Mouse (Mus musculus) forebrain, embryonic 11.5 days (tissue): ENCODE data around the gene Olfr64. TPM values are rescaled to one million over a fixed set of nuclear protein-coding genes. Genes with fewer than 3 reads are reported as not detected.

Experiments
- ATAC-seq: fragments of 200-750 bp; cut with Nextera tagmentation; replicated peaks from 2 replicates; pipeline ENCODE4 v1.8.0; 2017; ENCODE audit warnings: moderate TSS enrichment; ENCODE audit not compliant: low FRiP score
- DNase-seq: peaks from one replicate; pipeline ENCODE4 v3.0.0-alpha.2; 2017; ENCODE audit warnings: low spot score
- H3K27ac ChIP-seq: fragments of 300-500 bp; sonication (generic); 2 replicates; pipeline ENCODE4 v1.5.1; 2014; ENCODE audit warnings: low read depth, low read length
- H3K27me3 ChIP-seq: fragments of 300-500 bp; sonication (generic); 2 replicates; pipeline ENCODE4 v1.6.1; 2014; ENCODE audit warnings: mild to moderate bottlenecking, low read length, mixed read lengths; ENCODE audit not compliant: control insufficient read depth, insufficient read depth
- H3K36me3 ChIP-seq: fragments of 300-500 bp; sonication (generic); 2 replicates; pipeline ENCODE4 v1.6.1; 2014; ENCODE audit warnings: mild to moderate bottlenecking, low read length, moderate library complexity, mixed read lengths; ENCODE audit not compliant: control insufficient read depth, insufficient read depth
- H3K4me1 ChIP-seq: fragments of 300-500 bp; sonication (generic); replicated peaks from 2 replicates; pipeline ENCODE4 v1.6.1; 2014; ENCODE audit warnings: low read length, mixed read lengths; ENCODE audit not compliant: control insufficient read depth, insufficient read depth
- H3K4me2 ChIP-seq: fragments of 300-500 bp; sonication (generic); 2 replicates; pipeline ENCODE4 v1.6.1; 2014; ENCODE audit warnings: low read depth, mild to moderate bottlenecking, low read length, moderate library complexity, mixed read lengths; ENCODE audit not compliant: severe bottlenecking
- H3K4me3 ChIP-seq: fragments of 300-500 bp; sonication (generic); 2 replicates; pipeline ENCODE4 v1.5.1; 2014; ENCODE audit warnings: low read depth, low read length
- H3K9ac ChIP-seq: fragments of 300-500 bp; sonication (generic); 2 replicates; pipeline ENCODE4 v1.6.1; 2014; ENCODE audit warnings: low read length
- H3K9me3 ChIP-seq: fragments of 300-500 bp; sonication (generic); 2 replicates; pipeline ENCODE4 v1.6.1; 2016; ENCODE audit warnings: low read length, mixed read lengths; ENCODE audit not compliant: control insufficient read depth
- WGBS: fragments of 180-500 bp; shearing (Covaris S2); extraction: QIAGEN DNeasy Blood & Tissue Kit; methylation state at CpG from one replicate; pipeline ENCODE4 v1.1.7; 2014; 5-methylcytosine and 5-hydroxymethylcytosine counted together
- polyA plus RNA-seq: library from polyadenylated mRNA; unstranded; fragments of >200 nt; fragmentation: Nextera tagmentation; extraction: Ambion mirVana; gene quantifications from 2 replicates; pipeline ENCODE4 v1.2.1, GENCODE M21; 2014

Olfr64 gene
- polyA plus RNA-seq, 1 experiment from 2014 or later, result not detected

- Histone ChIP-seq H3K9me3 (no peaks in the 10 kb centered on the region), H3K27me3 (no peaks in the 10 kb centered on the region), H3K27ac (no peak within 1 kb of the TSS), H3K36me3 (no peaks in the 10 kb centered on the region), H3K9ac (no peak within 1 kb of the TSS), H3K4me1 (no peaks in the 10 kb centered on the region), H3K4me3 (no peak within 1 kb of the TSS), H3K4me2 (no peak within 1 kb of the TSS)
- 66% methylated on average over 2 of the region's 2 CpGs for WGBS
- no peak for DNase-seq
- peak; percentile 33; the same call in 1 of the 2 replicates for ATAC-seq
Measured at GRCm38 (mm10) chr7:103853090-103853489, 41.2 kb downstream of the Olfr64 start, which contains the start of gene Hbb-y. TSS of gene Hbb-y (minus strand) at chr7:103853216.

GRCm38 (mm10) chr7:103844525-103845325 is 49.6 kb downstream of the Olfr64 start:
- no peaks in the 10 kb centered on the region for H3K27me3 ChIP-seq
- 47% methylated on average over 1 of the region's 2 CpGs for WGBS
- H3K9ac ChIP-seq, result no peak overlapping the region
- H3K4me1 ChIP-seq, result no peaks in the 10 kb centered on the region
- no peak overlapping the region for H3K27ac ChIP-seq
- no peaks in the 10 kb centered on the region for H3K36me3 ChIP-seq
- DNase-seq, result no peak
- no peak overlapping the region for H3K4me3 ChIP-seq
- ATAC-seq, result no peak
- no peaks in the 10 kb centered on the region for H3K9me3 ChIP-seq
- no peak overlapping the region for H3K4me2 ChIP-seq

- DNase-seq (no peak), ATAC-seq (no peak)
- H3K4me2 ChIP-seq, result no peak within 1 kb of the TSS
- no peaks in the 10 kb centered on the region for H3K36me3 ChIP-seq
- H3K27me3 ChIP-seq, result no peaks in the 10 kb centered on the region
- H3K4me3 ChIP-seq, result no peak within 1 kb of the TSS
- H3K9ac ChIP-seq, result no peak within 1 kb of the TSS
- no peaks in the 10 kb centered on the region for H3K4me1 ChIP-seq
- WGBS, result 71% methylated on average over 2 of the region's 2 CpGs
- H3K9me3 ChIP-seq, result no peaks in the 10 kb centered on the region
- H3K27ac ChIP-seq, result no peak within 1 kb of the TSS
Measured at GRCm38 (mm10) chr7:103843034-103843433, 51.3 kb downstream of the Olfr64 start, which contains the start of gene Hbb-bh1. TSS of gene Hbb-bh1 (minus strand) at chr7:103843164.

GRCm38 (mm10) chr7:103840268-103840667 is 54.0 kb downstream of the Olfr64 start, which contains the start of gene Hbb-bh2:
TSS of gene Hbb-bh2 (minus strand) at chr7:103840520.
- Histone ChIP-seq H3K9ac (no peak within 1 kb of the TSS), H3K4me3 (no peak within 1 kb of the TSS), H3K27ac (no peak within 1 kb of the TSS), H3K4me2 (no peak within 1 kb of the TSS), H3K36me3 (no peaks in the 10 kb centered on the region), H3K9me3 (no peaks in the 10 kb centered on the region), H3K4me1 (no peaks in the 10 kb centered on the region), H3K27me3 (no peaks in the 10 kb centered on the region)
- no peak for ATAC-seq
- DNase-seq, result no peak
- WGBS, result 75% methylated on average over 3 of the region's 3 CpGs

Other genes starting within 250 kb of the Olfr64 start
- gene Olfr623, start 230.8 kb downstream of the Olfr64 start, polyA plus RNA-seq, result not detected in 2 replicates
- not detected in 2 replicates for gene Olfr624, start 223.3 kb downstream of the Olfr64 start, polyA plus RNA-seq
- gene Olfr625-ps1, start 211.8 kb downstream of the Olfr64 start, polyA plus RNA-seq, result not detected in 2 replicates
- not detected in 2 replicates for gene Olfr243, start 179.8 kb downstream of the Olfr64 start, polyA plus RNA-seq
- gene Olfr628, start 164.1 kb downstream of the Olfr64 start, polyA plus RNA-seq, result not detected in 2 replicates
- not detected in 2 replicates for gene Olfr629, start 149.5 kb downstream of the Olfr64 start, polyA plus RNA-seq
- gene Olfr630, start 137.2 kb downstream of the Olfr64 start, polyA plus RNA-seq, result not detected in 2 replicates
- gene Olfr69, start 122.9 kb downstream of the Olfr64 start, polyA plus RNA-seq, result not detected in 2 replicates
- not detected in 2 replicates for gene Olfr68, start 114.8 kb downstream of the Olfr64 start, polyA plus RNA-seq
- gene Olfr67, start 102.7 kb downstream of the Olfr64 start, polyA plus RNA-seq, result not detected in 2 replicates
- 770 and 789 TPM in 2 replicates for gene Hbb-bt, start 80.5 kb downstream of the Olfr64 start, polyA plus RNA-seq
- 254 and 256 TPM in 2 replicates for gene Hbb-bs, start 66.4 kb downstream of the Olfr64 start, polyA plus RNA-seq
- not detected in 2 replicates for gene Hbb-bh2, start 54.0 kb downstream of the Olfr64 start, polyA plus RNA-seq
- gene Hbb-bh1, start 51.3 kb downstream of the Olfr64 start, polyA plus RNA-seq, result 2,356 and 2,804 TPM in 2 replicates
- gene Hbb-y, start 41.3 kb downstream of the Olfr64 start, polyA plus RNA-seq, result 10,747 and 11,615 TPM in 2 replicates
- not detected in 2 replicates for gene Olfr66, start 8.2 kb downstream of the Olfr64 start, polyA plus RNA-seq
- gene Olfr65, start 9.0 kb upstream of the Olfr64 start, polyA plus RNA-seq, result not detected in 2 replicates
- gene Olfr631, start 34.3 kb upstream of the Olfr64 start, polyA plus RNA-seq, result not detected in 2 replicates
- 0.12 TPM in 1 of 2 replicates, not detected in the other for gene Olfr632, start 39.9 kb upstream of the Olfr64 start, polyA plus RNA-seq
- gene Olfr633, start 50.0 kb upstream of the Olfr64 start, polyA plus RNA-seq, result not detected in 2 replicates
- 0.03 TPM in 1 of 2 replicates, not detected in the other for gene Olfr635, start 76.7 kb upstream of the Olfr64 start, polyA plus RNA-seq
- not detected in 2 replicates for gene Olfr638, start 104.3 kb upstream of the Olfr64 start, polyA plus RNA-seq
- gene Olfr639, start 122.8 kb upstream of the Olfr64 start, polyA plus RNA-seq, result 0.04 TPM in 2 replicates
- not detected in 2 replicates for gene Olfr640, start 131.1 kb upstream of the Olfr64 start, polyA plus RNA-seq
- not detected in 2 replicates for gene Olfr641, start 141.0 kb upstream of the Olfr64 start, polyA plus RNA-seq
- gene Olfr642, start 158.2 kb upstream of the Olfr64 start, polyA plus RNA-seq, result not detected in 2 replicates
- not detected in 2 replicates for gene 4930516K23Rik, start 167.0 kb upstream of the Olfr64 start, polyA plus RNA-seq
- not detected in 2 replicates for gene Olfr644, start 177.4 kb upstream of the Olfr64 start, polyA plus RNA-seq
- gene Olfr645, start 191.0 kb upstream of the Olfr64 start, polyA plus RNA-seq, result not detected in 2 replicates
- gene Olfr646, start 210.4 kb upstream of the Olfr64 start, polyA plus RNA-seq, result not detected in 2 replicates
- not detected in 2 replicates for gene Ubqln5, start 235.3 kb upstream of the Olfr64 start, polyA plus RNA-seq
- gene Olfr643, start 242.9 kb upstream of the Olfr64 start, polyA plus RNA-seq, result not detected in 2 replicates
- gene Ubqln3, start 248.8 kb upstream of the Olfr64 start, polyA plus RNA-seq, result not detected in 2 replicates